Mouse (Mus musculus): ENCODE results near the gene Coro2a. TPM values are rescaled to one million over a fixed set of nuclear protein-coding genes. Genes with fewer than 3 reads are reported as not detected.
A peak's percentile ranks its signal among the peaks of the same experiment; 100 is the strongest.

The Coro2a gene
- total RNA-seq, 1 experiment = 2.5 TPM

GRCm38 (mm10) chr4:46628873-46629272, 26.9 kb upstream of the Coro2a start:
- in situ Hi-C loops (cut with MboI; ENCODE audit: low sequenced_read_pairs in 2 of 2, unreplicated experiment in 2 of 2) = no loop called here
- no peak overlapping the region for H3K27ac ChIP-seq (ENCODE audit: insufficient read depth, low read depth, low read length, poor library complexity, severe bottlenecking)
- DNase-seq (ENCODE audit: low read depth, low spot score) = no peak
- H3K9ac ChIP-seq (ENCODE audit: insufficient read depth, low read depth, low read length, poor library complexity, severe bottlenecking) = 0 out of 2 replicates have a peak overlapping the region, but pooled peaks have one; percentile 10
- no peaks in the 10 kb centered on the region for H3K9me3 ChIP-seq (ENCODE audit: control insufficient read depth, insufficient read depth, low read depth, low read length)
- H3K4me1 ChIP-seq (ENCODE audit: control insufficient read depth in 2 of 2, insufficient read depth in 2 of 2, low read length in 2 of 2, poor library complexity in 1 of 2) = peaks cover 14 to 37% of the 10 kb centered on the region in 2 experiments
- H3K36me3 ChIP-seq (ENCODE audit: control insufficient read depth, insufficient read depth, low read length, poor library complexity, severe bottlenecking) = peaks cover 2% of the 10 kb centered on the region; the same call in 1 of the 2 replicates
- no peak for TF ChIP-seq ZNF384 (IDR thresholded peaks at IDR 0.05; ENCODE audit: low read depth, low read length)
- peak; percentile 71 for TF ChIP-seq MAFK (IDR thresholded peaks at IDR 0.05; ENCODE audit: insufficient read depth, low read depth, low read length)
- no peak overlapping the region for H3K4me3 ChIP-seq (ENCODE audit: insufficient read depth in 1 of 2, low read depth in 1 of 2, low read length in 2 of 2, poor library complexity in 1 of 2, severe bottlenecking in 1 of 2)

GRCm38 (mm10) chr4:46628081-46628480, 26.1 kb upstream of the Coro2a start:
- H3K4me1 ChIP-seq (ENCODE audit: control insufficient read depth in 2 of 2, insufficient read depth in 2 of 2, low read length in 2 of 2, poor library complexity in 1 of 2) = peaks cover 14 to 35% of the 10 kb centered on the region in 2 experiments
- H3K9ac ChIP-seq (ENCODE audit: insufficient read depth, low read depth, low read length, poor library complexity, severe bottlenecking) = no peak overlapping the region
- H3K27ac ChIP-seq (ENCODE audit: insufficient read depth, low read depth, low read length, poor library complexity, severe bottlenecking) = no peak overlapping the region
- H3K9me3 ChIP-seq (ENCODE audit: control insufficient read depth, insufficient read depth, low read depth, low read length) = no peaks in the 10 kb centered on the region
- H3K36me3 ChIP-seq (ENCODE audit: control insufficient read depth, insufficient read depth, low read length, poor library complexity, severe bottlenecking) = peaks cover 2% of the 10 kb centered on the region; the same call in 1 of the 2 replicates
- no peak for TF ChIP-seq CHD2 (IDR thresholded peaks at IDR 0.05; ENCODE audit: low read depth, low read length)
- H3K4me3 ChIP-seq (ENCODE audit: insufficient read depth in 1 of 2, low read depth in 1 of 2, low read length in 2 of 2, poor library complexity in 1 of 2, severe bottlenecking in 1 of 2) = no peak overlapping the region
- in situ Hi-C loops (cut with MboI; ENCODE audit: low sequenced_read_pairs in 2 of 2, unreplicated experiment in 2 of 2) = no loop called here
- DNase-seq (ENCODE audit: low read depth, low spot score) = no peak

GRCm38 (mm10) chr4:46625101-46625500, 23.1 kb upstream of the Coro2a start:
- no peak overlapping the region for H3K9ac ChIP-seq (ENCODE audit: insufficient read depth, low read depth, low read length, poor library complexity, severe bottlenecking)
- TF ChIP-seq CHD2 (IDR thresholded peaks at IDR 0.05; ENCODE audit: low read depth, low read length) (no peak), ZC3H11A (IDR thresholded peaks at IDR 0.05; ENCODE audit: borderline replicate concordance, low read depth, low read length) (no peak), HCFC1 (IDR thresholded peaks at IDR 0.05; ENCODE audit: borderline replicate concordance, insufficient read depth, low read length) (no peak), MAFK (IDR thresholded peaks at IDR 0.05; ENCODE audit: insufficient read depth, low read depth, low read length) (no peak), ZNF384 (IDR thresholded peaks at IDR 0.05; ENCODE audit: low read depth, low read length) (no peak)
- H3K27ac ChIP-seq (ENCODE audit: insufficient read depth, low read depth, low read length, poor library complexity, severe bottlenecking) = no peak overlapping the region
- H3K36me3 ChIP-seq (ENCODE audit: control insufficient read depth, insufficient read depth, low read length, poor library complexity, severe bottlenecking) = peaks cover 2% of the 10 kb centered on the region; the same call in 1 of the 2 replicates
- no peak for DNase-seq (ENCODE audit: low read depth, low spot score)
- in situ Hi-C loops (cut with MboI; ENCODE audit: low sequenced_read_pairs in 2 of 2, unreplicated experiment in 2 of 2) = no loop called here
- no peak overlapping the region for H3K4me3 ChIP-seq (ENCODE audit: insufficient read depth in 1 of 2, low read depth in 1 of 2, low read length in 2 of 2, poor library complexity in 1 of 2, severe bottlenecking in 1 of 2)
- peaks cover 15 to 23% of the 10 kb centered on the region in 2 experiments for H3K4me1 ChIP-seq (ENCODE audit: control insufficient read depth in 2 of 2, insufficient read depth in 2 of 2, low read length in 2 of 2, poor library complexity in 1 of 2)
- H3K9me3 ChIP-seq (ENCODE audit: control insufficient read depth, insufficient read depth, low read depth, low read length) = no peaks in the 10 kb centered on the region

DNA sequence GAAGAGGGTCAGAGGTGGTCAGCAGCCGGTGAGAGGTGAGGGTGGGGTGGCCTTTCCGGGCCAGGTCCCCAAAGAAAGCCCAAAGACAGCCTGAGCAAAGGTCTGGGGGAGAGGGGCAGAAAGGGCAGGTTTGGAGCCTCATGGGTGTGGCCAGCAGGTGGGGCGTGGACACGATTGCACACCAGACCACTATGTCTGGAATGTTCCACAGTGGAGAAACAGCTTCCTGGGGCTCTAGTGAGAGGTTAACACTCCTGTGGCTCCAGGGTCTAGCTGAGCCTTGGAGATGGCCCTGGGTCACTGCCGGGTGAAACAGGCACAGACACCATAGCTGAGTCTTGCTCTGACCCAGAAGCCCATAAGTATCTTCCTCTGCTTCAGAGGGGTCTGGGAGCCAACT, 21.0 kb upstream of the Coro2a start:
- in situ Hi-C loops (cut with MboI; ENCODE audit: low sequenced_read_pairs in 2 of 2, unreplicated experiment in 2 of 2) = no loop called here
- Histone ChIP-seq H3K36me3 (ENCODE audit: control insufficient read depth, insufficient read depth, low read length, poor library complexity, severe bottlenecking) (peaks cover 2% of the 10 kb centered on the region; the same call in 1 of the 2 replicates), H3K9ac (ENCODE audit: insufficient read depth, low read depth, low read length, poor library complexity, severe bottlenecking) (no peak overlapping the region), H3K9me3 (ENCODE audit: control insufficient read depth, insufficient read depth, low read depth, low read length) (no peaks in the 10 kb centered on the region), H3K4me3 (ENCODE audit: insufficient read depth in 1 of 2, low read depth in 1 of 2, low read length in 2 of 2, poor library complexity in 1 of 2, severe bottlenecking in 1 of 2) (no peak overlapping the region), H3K4me1 (ENCODE audit: control insufficient read depth in 2 of 2, insufficient read depth in 2 of 2, low read length in 2 of 2, poor library complexity in 1 of 2) (peaks cover 2 to 9% of the 10 kb centered on the region in 2 experiments; a peak in 1 of 4 replicates), H3K27ac (ENCODE audit: insufficient read depth, low read depth, low read length, poor library complexity, severe bottlenecking) (no peak overlapping the region)
- DNase-seq (ENCODE audit: low read depth, low spot score) = no peak
- TF ChIP-seq CHD2 (IDR thresholded peaks at IDR 0.05; ENCODE audit: low read depth, low read length) (no peak), HCFC1 (IDR thresholded peaks at IDR 0.05; ENCODE audit: borderline replicate concordance, insufficient read depth, low read length) (no peak), MAFK (IDR thresholded peaks at IDR 0.05; ENCODE audit: insufficient read depth, low read depth, low read length) (no peak), ZNF384 (IDR thresholded peaks at IDR 0.05; ENCODE audit: low read depth, low read length) (no peak), ZC3H11A (IDR thresholded peaks at IDR 0.05; ENCODE audit: borderline replicate concordance, low read depth, low read length) (no peak)

DNA sequence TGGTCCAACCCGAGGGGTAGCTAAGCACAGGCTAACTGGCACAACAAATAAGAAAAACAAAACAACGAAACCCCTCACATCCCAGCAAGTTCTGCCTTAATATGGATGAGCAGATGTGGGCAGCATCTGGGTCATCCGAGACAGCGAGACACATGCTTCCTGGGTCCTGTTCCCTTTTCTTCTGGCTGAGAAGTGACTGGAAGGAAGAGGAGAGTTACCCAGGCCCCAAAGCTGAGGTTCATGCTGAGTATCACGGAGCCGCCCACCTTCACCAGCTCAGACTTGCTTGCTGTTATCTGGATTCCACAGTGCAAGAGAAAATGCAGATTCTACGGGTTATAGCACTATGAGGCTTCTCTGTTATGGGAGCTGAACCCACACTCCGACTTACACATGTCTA, 18.9 kb upstream of the Coro2a start:
- Histone ChIP-seq H3K27ac (ENCODE audit: insufficient read depth, low read depth, low read length, poor library complexity, severe bottlenecking) (no peak overlapping the region), H3K9ac (ENCODE audit: insufficient read depth, low read depth, low read length, poor library complexity, severe bottlenecking) (peak overlapping the region; percentile 56; the same call in 1 of the 2 replicates), H3K4me1 (ENCODE audit: control insufficient read depth in 2 of 2, insufficient read depth in 2 of 2, low read length in 2 of 2, poor library complexity in 1 of 2) (peaks cover 2 to 4% of the 10 kb centered on the region in 2 experiments; a peak in 1 of 4 replicates), H3K9me3 (ENCODE audit: control insufficient read depth, insufficient read depth, low read depth, low read length) (no peaks in the 10 kb centered on the region), H3K36me3 (ENCODE audit: control insufficient read depth, insufficient read depth, low read length, poor library complexity, severe bottlenecking) (peaks cover 5% of the 10 kb centered on the region; the same call in 1 of the 2 replicates), H3K4me3 (ENCODE audit: insufficient read depth in 1 of 2, low read depth in 1 of 2, low read length in 2 of 2, poor library complexity in 1 of 2, severe bottlenecking in 1 of 2) (peak overlapping the region; percentile 60 to 63; a peak in 3 of 4 replicates)
- TF ChIP-seq ZNF384 (IDR thresholded peaks at IDR 0.05; ENCODE audit: low read depth, low read length) (no peak), ZC3H11A (IDR thresholded peaks at IDR 0.05; ENCODE audit: borderline replicate concordance, low read depth, low read length) (no peak), HCFC1 (IDR thresholded peaks at IDR 0.05; ENCODE audit: borderline replicate concordance, insufficient read depth, low read length) (no peak), MAFK (IDR thresholded peaks at IDR 0.05; ENCODE audit: insufficient read depth, low read depth, low read length) (no peak), CHD2 (IDR thresholded peaks at IDR 0.05; ENCODE audit: low read depth, low read length) (no peak)
- in situ Hi-C loops (cut with MboI; ENCODE audit: low sequenced_read_pairs in 2 of 2, unreplicated experiment in 2 of 2) = no loop called here
- DNase-seq (ENCODE audit: low read depth, low spot score) = no peak

Measured in ES-E14 (cell line).